Mouse (Mus musculus): ENCODE measurements at regions not wholly inside any gene's neighbourhood (a gene's known extent, or its start where the extent isn't known, plus 50 kb on each side); places are given as distances from the start of the nearest gene placed in this dataset.

- no peak for DNase-seq (ENCODE audit: low spot score in 2 of 2)
These were observed 95.4 kb upstream of the Bmper start for GRCm38 (mm10) chr9:23127338-23128017.

- DNase-seq (ENCODE audit: low spot score in 2 of 2), result no peak
These were observed 94.9 kb upstream of the Bmper start for GRCm38 (mm10) chr9:23128018-23128369.

GRCm38 (mm10) chr9:23134006-23134405, 88.9 kb upstream of the Bmper start:
- DNase-seq (ENCODE audit: low spot score in 2 of 2), result no peak

DNA sequence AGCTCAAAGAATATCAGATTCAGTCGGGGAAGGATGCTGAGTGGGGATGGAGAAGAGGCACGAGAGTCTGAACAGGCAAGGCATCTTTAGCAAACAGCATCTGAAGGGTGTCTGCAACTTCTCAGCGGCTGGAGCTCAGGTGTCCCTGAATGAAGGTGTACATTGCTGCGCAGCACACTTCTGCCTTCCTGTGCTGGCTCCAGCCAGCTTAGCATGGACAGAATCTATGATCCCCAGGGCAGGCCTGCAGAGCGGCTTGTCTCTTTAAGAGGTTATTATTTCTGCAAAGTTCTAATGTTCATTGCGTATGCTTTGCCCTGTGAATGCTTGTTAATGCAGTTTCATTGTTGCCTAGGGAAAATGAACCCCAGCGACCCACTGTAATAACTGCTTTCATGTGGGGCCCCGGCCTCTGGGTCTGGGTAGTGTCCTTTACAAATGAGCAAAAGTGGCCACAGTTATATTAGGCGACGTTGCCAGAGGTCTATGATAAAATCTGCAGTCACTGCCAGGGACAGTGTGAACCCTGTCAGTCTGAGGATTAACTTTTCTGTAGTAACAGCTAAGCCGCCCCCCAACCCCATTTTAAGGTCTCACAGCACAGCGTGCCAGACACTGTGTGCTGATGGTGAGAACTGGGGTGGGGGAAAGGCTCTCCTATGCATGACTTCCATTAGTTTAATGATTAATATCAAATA, 88.3 kb upstream of the Bmper start:
- no peak for DNase-seq (ENCODE audit: low spot score in 2 of 2)

DNA sequence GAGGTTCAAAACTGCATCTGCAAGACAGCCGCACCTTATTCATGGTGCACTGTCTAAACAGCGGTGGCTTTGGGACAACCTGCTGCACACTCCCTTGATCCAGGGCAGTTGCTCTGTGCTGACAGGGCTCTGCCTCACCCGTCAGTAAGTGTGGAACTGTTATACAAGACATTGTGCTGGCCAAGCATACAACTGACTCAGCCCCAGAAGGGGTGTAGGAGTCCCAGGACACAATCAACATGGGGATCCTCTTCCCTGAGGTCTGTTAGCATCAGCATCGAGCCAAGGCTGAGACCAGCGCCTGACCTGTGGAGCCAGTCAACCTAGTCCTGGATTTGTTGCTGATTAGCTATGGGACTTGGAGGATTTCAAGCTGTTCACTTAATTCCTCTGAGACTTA, 86.4 kb upstream of the Bmper start:
- no peak for DNase-seq (ENCODE audit: low spot score in 2 of 2)

DNA sequence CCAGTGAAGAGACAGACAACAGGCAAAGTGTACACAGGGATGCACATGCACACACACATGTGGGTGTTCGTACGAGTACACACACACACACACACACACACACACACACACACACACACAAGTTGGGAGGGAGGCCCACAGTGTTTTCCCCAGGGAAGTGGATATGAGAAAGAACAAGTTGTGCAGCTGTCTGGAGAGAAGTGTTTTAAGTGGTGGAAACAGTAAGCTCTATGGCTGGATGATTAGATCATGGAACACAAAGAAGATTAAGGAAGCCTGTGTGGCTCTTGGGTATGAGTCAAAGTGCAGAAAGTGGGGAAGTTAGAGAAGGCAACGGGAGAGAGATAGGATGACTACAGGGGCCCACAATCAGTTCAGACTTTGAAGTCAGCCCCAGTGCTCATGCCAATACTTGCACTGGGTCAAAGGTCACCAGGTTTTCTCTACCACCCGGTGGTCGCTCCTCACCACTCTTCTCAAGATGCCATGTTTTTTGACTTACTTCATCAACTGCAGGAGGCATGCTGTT, 85.1 kb upstream of the Bmper start:
- no peak for DNase-seq (ENCODE audit: low spot score in 2 of 2)

- no peak for DNase-seq (ENCODE audit: low spot score in 2 of 2)
These were observed 83.2 kb upstream of the Bmper start for GRCm38 (mm10) chr9:23139580-23140162.

DNA sequence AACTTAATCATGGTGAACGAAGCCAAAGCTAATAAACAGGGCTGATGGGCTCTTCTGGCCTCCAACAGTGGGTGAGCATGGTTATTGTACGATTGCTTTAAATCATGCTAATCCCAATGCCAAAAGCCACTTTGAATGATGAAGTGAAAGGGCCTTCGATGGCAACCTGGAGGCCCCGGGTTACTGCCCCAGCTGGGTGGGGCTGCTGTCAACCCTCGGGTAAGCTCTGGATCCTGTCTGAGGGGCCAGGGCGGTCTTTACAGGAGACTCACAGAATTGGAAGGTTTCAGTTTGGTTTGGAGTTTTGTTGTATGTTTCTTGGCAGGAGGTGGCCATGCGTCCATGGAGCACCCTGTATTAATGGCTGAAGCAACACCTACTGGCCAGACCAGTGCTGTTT, 78.6 kb upstream of the Bmper start:
- no peak for DNase-seq (ENCODE audit: low spot score in 2 of 2)

GRCm38 (mm10) chr9:23150338-23150737, 72.5 kb upstream of the Bmper start:
- no peak for DNase-seq (ENCODE audit: low spot score in 2 of 2)

DNA sequence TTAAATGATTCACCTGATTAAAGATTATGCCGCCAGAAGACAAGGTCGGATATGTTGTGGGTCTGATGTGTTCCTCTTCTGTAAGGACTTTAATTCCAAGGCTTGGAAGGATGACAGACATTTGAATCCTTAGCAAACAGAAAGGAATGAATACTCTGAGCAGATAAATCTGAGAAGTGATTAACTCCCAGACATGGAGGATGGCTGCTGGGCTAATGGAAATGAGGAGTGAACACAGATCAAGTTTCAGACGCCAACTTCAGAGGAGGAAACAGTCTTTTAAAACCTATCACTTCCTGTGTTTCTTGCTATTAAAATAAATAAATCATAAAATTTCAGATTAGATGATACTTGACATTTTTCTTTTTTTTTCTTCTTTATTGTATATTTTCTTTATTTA, 72.0 kb upstream of the Bmper start:
- DNase-seq (ENCODE audit: low spot score in 2 of 2), result no peak

- DNase-seq (ENCODE audit: low spot score in 2 of 2), result no peak
These were observed 70.9 kb upstream of the Bmper start for GRCm38 (mm10) chr9:23151953-23152490.

GRCm38 (mm10) chr9:23156820-23157570, 65.9 kb upstream of the Bmper start:
- no peak for DNase-seq (ENCODE audit: low spot score in 2 of 2)

DNA sequence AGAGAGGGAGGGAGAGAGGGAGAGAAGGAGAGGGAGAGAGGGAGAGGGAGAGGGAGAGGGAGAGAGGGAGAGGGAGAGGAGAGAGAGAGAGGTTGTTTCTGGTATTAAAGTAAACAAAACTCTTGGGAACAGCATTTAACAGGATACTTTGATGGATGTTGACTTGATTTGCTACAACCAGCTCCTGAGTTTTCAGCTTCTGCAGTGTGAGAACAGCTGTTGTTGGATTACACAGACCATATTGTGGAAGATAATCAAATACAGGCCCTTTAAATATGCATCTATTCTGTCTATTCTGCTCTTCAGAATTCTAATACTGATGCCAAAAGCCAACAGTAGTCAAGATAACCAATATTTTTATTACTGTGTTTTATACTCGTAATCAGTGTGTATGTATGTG, 64.4 kb upstream of the Bmper start:
- no peak for DNase-seq (ENCODE audit: low spot score in 2 of 2)

- no peak for DNase-seq (ENCODE audit: low spot score in 2 of 2)
These were observed 61.5 kb upstream of the Bmper start for GRCm38 (mm10) chr9:23161346-23161745.

DNA sequence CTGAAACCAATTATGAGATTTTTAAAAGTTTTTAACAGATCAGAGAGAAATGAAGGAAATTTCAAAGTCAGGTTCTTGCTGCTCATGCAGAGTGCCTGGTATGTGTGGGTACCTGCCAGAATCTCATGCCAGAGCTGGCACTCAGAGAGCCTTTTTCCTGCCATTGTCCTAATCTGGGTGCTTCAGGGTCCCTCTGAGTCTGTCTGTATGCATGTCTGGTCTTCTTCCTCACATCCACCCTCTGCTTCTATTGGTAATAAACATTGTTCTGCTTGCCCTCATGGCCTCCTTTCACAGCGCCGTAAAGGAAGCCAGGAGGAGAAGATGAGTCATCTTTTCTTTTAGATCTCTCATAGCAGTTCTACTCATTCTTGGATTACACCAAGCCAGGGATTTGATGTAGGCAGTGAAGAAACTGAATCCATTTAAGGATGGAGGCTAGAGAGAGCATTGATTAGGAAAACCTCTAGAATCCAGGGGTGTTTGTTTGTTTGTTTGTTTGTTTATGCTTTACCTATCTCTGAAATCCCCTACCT, 55.8 kb upstream of the Bmper start:
- DNase-seq (ENCODE audit: low spot score in 2 of 2), result no peak

DNA sequence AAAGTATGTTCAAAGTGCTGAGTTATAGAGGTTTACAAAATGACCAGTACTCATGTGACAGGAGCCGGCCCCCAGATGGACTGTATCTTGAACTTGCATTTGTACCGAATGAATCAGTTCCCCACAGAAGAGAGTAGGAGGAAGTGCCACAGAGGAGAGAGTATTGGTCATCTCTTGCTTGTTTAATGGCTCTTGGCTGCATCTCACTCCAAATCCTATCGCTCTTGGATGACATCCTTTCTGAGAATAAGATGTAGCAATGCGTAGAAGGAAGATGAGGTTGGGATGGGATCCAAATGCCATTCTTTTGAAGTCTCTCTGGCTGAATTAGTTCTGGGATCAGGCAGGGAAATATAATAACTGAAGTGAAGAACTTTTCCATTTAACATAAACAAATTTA, 55.2 kb upstream of the Bmper start:
- DNase-seq (ENCODE audit: low spot score in 2 of 2), result no peak

DNA sequence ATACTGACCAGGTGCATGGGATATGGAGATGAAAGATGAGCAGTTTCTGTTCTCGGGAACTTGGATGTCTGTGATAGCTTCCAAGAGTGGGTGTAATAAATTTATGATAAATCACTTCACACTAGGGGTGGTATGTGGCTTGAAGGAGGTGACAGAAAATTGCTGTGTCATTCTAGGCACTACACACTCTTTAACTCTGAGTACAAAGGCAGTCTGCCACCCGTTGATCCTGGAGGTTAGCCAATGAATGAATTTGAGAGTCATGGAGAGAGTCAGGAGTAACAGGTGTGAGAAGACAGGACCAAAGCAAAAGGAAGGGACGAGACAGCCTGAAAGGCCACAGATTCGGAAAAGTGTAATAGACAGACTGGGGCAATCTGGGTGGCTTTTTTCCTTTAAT, 54.7 kb upstream of the Bmper start:
- no peak for DNase-seq (ENCODE audit: low spot score in 2 of 2)

GRCm38 (mm10) chr9:23171361-23171760, 51.5 kb upstream of the Bmper start:
- no peak for DNase-seq (ENCODE audit: low spot score in 2 of 2)

All from gastrocnemius, adult 8-10 months (tissue).